Mouse (Mus musculus) forebrain, embryonic 16.5 days (tissue): ENCODE measurements around the gene Igsf8. TPM values are rescaled to one million over a fixed set of nuclear protein-coding genes. Genes with fewer than 3 reads are reported as not detected.
"Not testable (repeated sequence)": the region's sequence is repeated elsewhere in the genome, so short reads cannot be mapped to it uniquely, and the experiment has no call there.

Experiments
- ATAC-seq: fragments of 200-750 bp; cut with Nextera tagmentation; 2 replicates; pipeline ENCODE4 v1.8.0; 2017; ENCODE audit warnings: mild to moderate bottlenecking, moderate library complexity
- H3K27ac ChIP-seq: fragments of 300-500 bp; sonication (generic); 2 replicates; pipeline ENCODE4 v1.5.1; 2014; ENCODE audit warnings: low read length, control low read depth
- H3K27me3 ChIP-seq: fragments of 300-500 bp; sonication (generic); replicated peaks from 2 replicates; pipeline ENCODE4 v1.6.1; 2014; ENCODE audit warnings: low read length; ENCODE audit not compliant: control insufficient read depth, insufficient read depth
- H3K36me3 ChIP-seq: fragments of 300-500 bp; sonication (generic); 2 replicates; pipeline ENCODE4 v1.6.1; 2014; ENCODE audit not compliant: control insufficient read depth, insufficient read depth
- H3K4me1 ChIP-seq: fragments of 300-500 bp; sonication (generic); replicated peaks from 2 replicates; pipeline ENCODE4 v1.6.1; 2014; ENCODE audit warnings: low read length; ENCODE audit not compliant: control insufficient read depth, insufficient read depth
- H3K4me2 ChIP-seq: fragments of 300-500 bp; sonication (generic); 2 replicates; pipeline ENCODE4 v1.6.1; 2014; ENCODE audit warnings: mild to moderate bottlenecking, low read length, control low read depth
- H3K4me3 ChIP-seq: fragments of 300-500 bp; sonication (generic); replicated peaks from 2 replicates; pipeline ENCODE4 v1.5.1; 2014; ENCODE audit warnings: mild to moderate bottlenecking, low read length, control low read depth
- H3K9ac ChIP-seq: fragments of 300-500 bp; sonication (generic); replicated peaks from 2 replicates; pipeline ENCODE4 v1.6.1; 2014; ENCODE audit warnings: low read depth, low read length, control low read depth
- H3K9me3 ChIP-seq: fragments of 300-500 bp; sonication (generic); 2 replicates; pipeline ENCODE4 v1.6.1; 2016; ENCODE audit warnings: low read length; ENCODE audit not compliant: control insufficient read depth
- WGBS: fragments of 180-500 bp; shearing (Covaris S2); extraction: QIAGEN DNeasy Blood & Tissue Kit; methylation state at CpG from one replicate; pipeline ENCODE4 v1.1.7; 2014; 5-methylcytosine and 5-hydroxymethylcytosine counted together
- polyA plus RNA-seq: library from polyadenylated mRNA; unstranded; fragments of >200 nt; fragmentation: Nextera tagmentation; extraction: Ambion mirVana; gene quantifications from 2 replicates; pipeline ENCODE4 v1.2.1, GENCODE M21; 2015

The Igsf8 gene
- polyA plus RNA-seq, 1 experiment from 2014 or later: 136 TPM

- Histone ChIP-seq H3K4me2 (no peak overlapping the region), H3K4me1 (peaks cover 31% of the 10 kb centered on the region), H3K27me3 (no peaks in the 10 kb centered on the region), H3K36me3 (no peaks in the 10 kb centered on the region), H3K27ac (no peak overlapping the region), H3K4me3 (no peak overlapping the region), H3K9me3 (no peaks in the 10 kb centered on the region), H3K9ac (no peak overlapping the region)
- no peak for ATAC-seq
- 39% methylated on average over 11 of the region's 11 CpGs for whole genome bisulfite sequencing
Measured at GRCm38 (mm10) chr1:172221297-172222063, 40.0 kb upstream of the Igsf8 start.

GRCm38 (mm10) chr1:172228209-172228608 is 33.2 kb upstream of the Igsf8 start:
- Histone ChIP-seq H3K9me3 (no peaks in the 10 kb centered on the region), H3K4me3 (no peak overlapping the region), H3K4me1 (no peaks in the 10 kb centered on the region), H3K4me2 (no peak overlapping the region), H3K27me3 (no peaks in the 10 kb centered on the region), H3K36me3 (no peaks in the 10 kb centered on the region), H3K9ac (no peak overlapping the region), H3K27ac (no peak overlapping the region)
- ATAC-seq: no peak
- WGBS: 52% methylated on average over 2 of the region's 2 CpGs

- Histone ChIP-seq H3K4me2 (no peak overlapping the region), H3K36me3 (no peaks in the 10 kb centered on the region), H3K27me3 (no peaks in the 10 kb centered on the region), H3K4me3 (no peak overlapping the region), H3K9me3 (no peaks in the 10 kb centered on the region), H3K9ac (no peak overlapping the region), H3K4me1 (no peaks in the 10 kb centered on the region), H3K27ac (no peak overlapping the region)
- ATAC-seq: no peak
- 92% methylated on average over 1 of the region's 1 CpGs for WGBS
Measured at GRCm38 (mm10) chr1:172229215-172229614, 32.2 kb upstream of the Igsf8 start.

- 30% methylated on average over 6 of the region's 6 CpGs for WGBS
- no peaks in the 10 kb centered on the region; the same call in 1 of the 2 replicates for H3K4me1 ChIP-seq
- H3K9me3 ChIP-seq: no peaks in the 10 kb centered on the region
- H3K27ac ChIP-seq: no peak overlapping the region
- H3K4me2 ChIP-seq: no peak overlapping the region
- ATAC-seq: no peak
- no peak overlapping the region for H3K9ac ChIP-seq
- no peak overlapping the region for H3K4me3 ChIP-seq
- H3K27me3 ChIP-seq: no peaks in the 10 kb centered on the region
- H3K36me3 ChIP-seq: no peaks in the 10 kb centered on the region
Measured at GRCm38 (mm10) chr1:172240945-172241708, 20.3 kb upstream of the Igsf8 start.

- Histone ChIP-seq H3K9me3 (no peaks in the 10 kb centered on the region), H3K27me3 (no peaks in the 10 kb centered on the region), H3K27ac (peak overlapping the region; percentile 57), H3K36me3 (no peaks in the 10 kb centered on the region), H3K4me3 (no peak overlapping the region), H3K4me1 (peaks cover 1% of the 10 kb centered on the region; the same call in 1 of the 2 replicates), H3K9ac (no peak overlapping the region), H3K4me2 (no peak overlapping the region)
- 10% methylated on average over 2 of the region's 2 CpGs for WGBS
- ATAC-seq: peak; percentile 94
Measured at GRCm38 (mm10) chr1:172242401-172242800, 19.0 kb upstream of the Igsf8 start.

- Histone ChIP-seq H3K4me1 (peaks cover 2% of the 10 kb centered on the region; the same call in 1 of the 2 replicates), H3K27ac (no peak overlapping the region), H3K27me3 (no peaks in the 10 kb centered on the region), H3K4me2 (0 out of 2 replicates have a peak overlapping the region, but pooled peaks have one; percentile 5), H3K9me3 (no peaks in the 10 kb centered on the region), H3K4me3 (no peak overlapping the region), H3K9ac (no peak overlapping the region), H3K36me3 (no peaks in the 10 kb centered on the region)
- no peak; the same call in 1 of the 2 replicates for ATAC-seq
- 31% methylated on average over 16 of the region's 16 CpGs for WGBS
Measured at GRCm38 (mm10) chr1:172243547-172244205, 17.8 kb upstream of the Igsf8 start.

GRCm38 (mm10) chr1:172244645-172245044 is 16.8 kb upstream of the Igsf8 start:
- not testable (repeated sequence) for ATAC-seq, H3K4me3 ChIP-seq, H3K4me1 ChIP-seq, H3K36me3 ChIP-seq, H3K27ac ChIP-seq, H3K9me3 ChIP-seq, H3K27me3 ChIP-seq, H3K4me2 ChIP-seq, H3K9ac ChIP-seq
- 52% methylated on average over 23 of the region's 23 CpGs for WGBS

- H3K27me3 ChIP-seq: no peaks in the 10 kb centered on the region
- no peak overlapping the region for H3K4me2 ChIP-seq
- 65% methylated on average over 4 of the region's 4 CpGs for WGBS
- no peak overlapping the region for H3K9ac ChIP-seq
- no peak overlapping the region for H3K4me3 ChIP-seq
- peaks cover 2% of the 10 kb centered on the region; the same call in 1 of the 2 replicates for H3K4me1 ChIP-seq
- no peak for ATAC-seq
- no peaks in the 10 kb centered on the region for H3K9me3 ChIP-seq
- H3K36me3 ChIP-seq: no peaks in the 10 kb centered on the region
- no peak overlapping the region for H3K27ac ChIP-seq
Measured at GRCm38 (mm10) chr1:172247216-172247615, 14.2 kb upstream of the Igsf8 start.

- ATAC-seq: peak; percentile 72
Measured at GRCm38 (mm10) chr1:172247679-172248078, 13.8 kb upstream of the Igsf8 start.

More at GRCm38 (mm10) chr1:172247679-172248078, 13.8 kb upstream of the Igsf8 start:
- Histone ChIP-seq H3K27me3 (no peaks in the 10 kb centered on the region), H3K4me3 (no peak overlapping the region), H3K4me2 (no peak overlapping the region), H3K9me3 (no peaks in the 10 kb centered on the region), H3K36me3 (no peaks in the 10 kb centered on the region), H3K27ac (no peak overlapping the region), H3K9ac (no peak overlapping the region), H3K4me1 (peaks cover 2% of the 10 kb centered on the region; the same call in 1 of the 2 replicates)
- 43% methylated on average over 2 of the region's 2 CpGs for WGBS
